Mouse (Mus musculus) neural tube, embryonic 12.5 days (tissue): Measurements from ENCODE around the gene Arl8a. TPM values are rescaled to one million over a fixed set of nuclear protein-coding genes. Genes with fewer than 3 reads are reported as not detected.
"Not testable (repeated sequence)": the region's sequence is repeated elsewhere in the genome, so short reads cannot be mapped to it uniquely, and the experiment has no call there.

Experiments
- ATAC-seq: fragments of 200-750 bp; cut with Nextera tagmentation; 2 replicates; pipeline ENCODE4 v1.8.0; 2017; ENCODE audit warnings: low read depth, mild to moderate bottlenecking, moderate TSS enrichment, moderate library complexity; ENCODE audit not compliant: low FRiP score
- H3K27ac ChIP-seq: fragments of 300-500 bp; sonication (generic); 2 replicates; pipeline ENCODE4 v1.5.1; 2016
- H3K27me3 ChIP-seq: fragments of 300-500 bp; sonication (generic); replicated peaks from 2 replicates; pipeline ENCODE4 v1.6.1; 2016; ENCODE audit warnings: mild to moderate bottlenecking
- H3K36me3 ChIP-seq: fragments of 300-500 bp; sonication (generic); 2 replicates; pipeline ENCODE4 v1.6.1; 2016; ENCODE audit warnings: mild to moderate bottlenecking
- H3K4me1 ChIP-seq: fragments of 300-500 bp; sonication (generic); 2 replicates; pipeline ENCODE4 v1.6.1; 2016
- H3K4me2 ChIP-seq: fragments of 300-500 bp; sonication (generic); replicated peaks from 2 replicates; pipeline ENCODE4 v1.6.1; 2016; ENCODE audit warnings: mild to moderate bottlenecking
- H3K4me3 ChIP-seq: fragments of 300-500 bp; sonication (generic); 2 replicates; pipeline ENCODE4 v1.5.1; 2016
- H3K9ac ChIP-seq: fragments of 300-500 bp; sonication (generic); 2 replicates; pipeline ENCODE4 v1.6.1; 2016; ENCODE audit warnings: mild to moderate bottlenecking
- H3K9me3 ChIP-seq: fragments of 300-500 bp; sonication (generic); 2 replicates; pipeline ENCODE4 v1.6.1; 2016; ENCODE audit warnings: mild to moderate bottlenecking
- whole genome bisulfite sequencing: fragments of 180-500 bp; shearing (Covaris S2); methylation state at CpG from one replicate; pipeline ENCODE4 v1.1.7; 2016; 5-methylcytosine and 5-hydroxymethylcytosine counted together
- polyA plus RNA-seq: library from polyadenylated mRNA; unstranded; fragments of >200 nt; fragmentation: Nextera tagmentation; extraction: Ambion mirVana; gene quantifications from 2 replicates; pipeline ENCODE4 v1.2.1, GENCODE M21; 2016

Gene Arl8a
- polyA plus RNA-seq, 1 experiment from 2014 or later, result 197 TPM

DNA sequence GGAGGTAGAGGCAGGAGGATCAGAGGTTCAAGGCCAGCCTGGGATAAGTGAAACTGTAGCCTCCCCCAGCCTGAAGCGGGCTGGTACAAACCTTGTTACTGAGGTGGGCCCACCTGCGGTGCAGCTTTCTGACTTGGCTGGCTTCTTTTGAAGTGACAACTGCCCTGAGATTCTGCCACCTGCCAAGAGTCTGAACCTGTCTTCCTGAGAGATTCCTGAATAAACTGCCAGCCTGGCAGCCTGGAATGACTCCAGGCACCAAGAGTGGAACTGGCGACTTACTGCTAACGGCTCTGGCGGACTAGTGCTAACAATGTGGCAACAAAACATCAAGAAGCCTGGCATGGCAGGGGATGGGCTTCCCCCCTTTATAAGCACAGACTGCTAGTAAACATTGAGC lies 47.7 kb downstream of the Arl8a start:
- WGBS, result 74% methylated on average over 5 of the region's 5 CpGs
- not testable (repeated sequence) for H3K27ac ChIP-seq, H3K9me3 ChIP-seq, H3K36me3 ChIP-seq, H3K4me2 ChIP-seq, ATAC-seq, H3K27me3 ChIP-seq, H3K9ac ChIP-seq, H3K4me3 ChIP-seq, H3K4me1 ChIP-seq

DNA sequence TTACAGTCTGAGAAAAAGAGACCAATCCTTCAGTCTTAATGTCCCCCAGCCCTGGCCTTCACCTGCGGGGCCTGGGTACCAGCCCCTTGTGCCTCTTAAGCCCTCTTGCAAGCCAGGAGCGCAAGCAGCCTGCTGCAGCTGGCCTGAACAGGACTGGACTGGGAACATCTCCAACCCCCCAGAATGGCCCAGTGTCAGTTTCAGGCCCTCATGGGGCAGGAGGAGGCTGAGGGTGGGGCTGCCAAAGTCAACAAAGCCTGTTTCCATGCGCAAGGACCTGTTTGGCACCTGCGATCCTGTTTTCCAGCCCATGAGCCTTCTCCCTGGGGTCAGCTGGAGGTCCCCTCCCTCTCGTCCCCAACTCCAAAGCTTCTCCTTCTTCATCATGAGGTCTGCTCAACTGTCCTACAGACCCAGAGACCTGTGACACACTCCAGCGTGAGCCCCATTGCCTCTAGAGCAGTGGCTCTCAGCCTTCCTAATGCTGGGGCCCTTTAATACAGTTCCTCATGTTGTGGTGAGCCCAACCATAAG lies 49.4 kb downstream of the Arl8a start:
- H3K27ac ChIP-seq, result no peak overlapping the region
- ATAC-seq, result no peak
- peaks cover 8% of the 10 kb centered on the region for H3K4me1 ChIP-seq
- H3K36me3 ChIP-seq, result no peaks in the 10 kb centered on the region
- no peak overlapping the region for H3K9ac ChIP-seq
- WGBS, result 89% methylated on average over 6 of the region's 6 CpGs
- H3K9me3 ChIP-seq, result no peaks in the 10 kb centered on the region
- H3K27me3 ChIP-seq, result no peaks in the 10 kb centered on the region
- no peak overlapping the region for H3K4me2 ChIP-seq
- no peak overlapping the region for H3K4me3 ChIP-seq

DNA sequence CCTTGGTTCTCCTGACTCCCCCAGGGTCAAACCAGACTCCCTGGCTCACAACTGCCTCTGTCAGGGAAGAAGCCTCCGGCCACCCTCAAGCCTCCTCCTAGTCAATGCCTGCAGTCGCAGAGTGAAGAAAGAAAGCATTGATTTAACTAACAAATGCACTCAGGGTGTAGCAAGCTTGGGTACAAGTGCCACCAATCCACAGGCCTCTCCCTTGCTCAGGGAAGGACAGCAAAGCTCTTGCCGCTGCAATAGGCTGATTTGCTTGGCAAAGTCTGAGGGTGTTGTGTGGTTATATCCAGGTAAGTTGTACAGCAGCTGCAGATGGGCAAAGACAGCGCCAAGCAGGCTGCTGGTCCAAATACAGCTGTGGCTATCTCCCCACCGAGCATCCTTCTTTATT lies 51.8 kb downstream of the Arl8a start:
- Histone ChIP-seq H3K4me2 (no peak overlapping the region; the same call in 1 of the 2 replicates), H3K27me3 (no peaks in the 10 kb centered on the region), H3K4me1 (peaks cover 8% of the 10 kb centered on the region), H3K36me3 (no peaks in the 10 kb centered on the region), H3K9ac (no peak overlapping the region), H3K9me3 (no peaks in the 10 kb centered on the region), H3K4me3 (no peak overlapping the region), H3K27ac (no peak overlapping the region)
- ATAC-seq, result no peak
- WGBS, result 29% methylated on average over 5 of the region's 5 CpGs

DNA sequence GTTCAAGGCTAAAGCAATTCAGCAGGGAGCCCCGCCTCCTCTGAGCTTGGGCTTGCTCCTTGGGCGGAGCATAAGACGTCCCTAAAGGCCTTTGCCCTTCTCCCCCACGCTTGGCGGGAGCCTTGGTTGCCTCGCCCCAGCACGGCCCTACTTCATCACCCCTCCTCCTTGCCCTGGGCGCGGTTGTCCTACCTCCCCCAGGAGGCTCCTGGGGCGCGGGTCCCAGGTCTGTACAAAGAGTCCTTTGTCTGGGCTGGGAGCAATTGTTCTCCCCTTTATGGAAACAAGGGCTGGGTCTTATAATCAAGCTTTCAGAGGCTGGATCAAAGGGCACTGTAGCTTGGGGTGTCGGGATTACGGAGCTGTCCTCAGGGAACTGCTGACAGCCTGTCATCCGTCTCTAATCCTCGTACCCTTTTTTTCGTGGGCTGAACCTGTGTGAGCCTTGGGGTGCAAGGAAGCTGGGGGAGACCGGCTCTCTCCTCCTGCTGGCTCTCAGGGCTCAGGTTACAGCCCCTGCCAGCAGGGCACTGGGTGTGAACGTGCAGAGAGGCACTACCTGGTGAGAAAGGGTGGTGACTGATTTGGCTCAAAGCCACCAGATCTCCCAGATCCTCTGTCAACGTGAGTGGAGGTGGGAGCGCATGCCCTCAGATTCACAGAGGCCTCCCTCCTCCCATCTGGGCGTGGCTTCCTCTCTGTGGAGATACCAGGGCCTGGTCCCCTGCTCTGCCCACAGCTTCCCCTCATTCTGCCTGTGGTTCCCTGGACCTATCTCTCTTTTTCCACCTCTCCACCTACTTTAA lies 52.6 kb downstream of the Arl8a start:
- no peaks in the 10 kb centered on the region for H3K36me3 ChIP-seq
- peak overlapping the region; percentile 54 for H3K4me2 ChIP-seq
- H3K27me3 ChIP-seq, result no peaks in the 10 kb centered on the region
- peaks cover 8% of the 10 kb centered on the region for H3K4me1 ChIP-seq
- no peak overlapping the region for H3K27ac ChIP-seq
- 2% methylated on average over 21 of the region's 21 CpGs for WGBS
- peak; percentile 63; the same call in 1 of the 2 replicates for ATAC-seq
- H3K4me3 ChIP-seq, result no peak overlapping the region
- H3K9ac ChIP-seq, result peak overlapping the region; percentile 35; the same call in 1 of the 2 replicates
- H3K9me3 ChIP-seq, result no peaks in the 10 kb centered on the region

DNA sequence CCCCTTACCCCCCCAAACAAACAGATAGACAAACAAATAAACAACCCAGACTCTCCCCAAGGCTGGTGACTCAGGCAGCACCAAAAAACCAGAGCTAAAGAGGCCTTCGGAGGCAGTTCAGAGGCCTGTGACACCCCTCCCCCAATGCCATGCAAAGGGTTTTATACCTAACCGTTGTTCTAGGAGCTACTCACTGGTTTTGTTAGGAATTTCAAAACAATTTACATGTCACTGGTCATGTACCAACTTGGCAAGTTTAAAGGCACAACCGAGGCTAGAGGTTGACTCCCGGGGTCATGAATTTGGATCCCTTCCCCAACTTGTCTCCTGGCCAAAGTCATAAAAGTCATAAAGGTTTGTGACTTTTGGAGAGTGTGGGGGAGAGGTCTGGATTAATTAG lies 53.8 kb downstream of the Arl8a start:
- no peak overlapping the region for H3K4me3 ChIP-seq
- no peak overlapping the region for H3K9ac ChIP-seq
- no peak overlapping the region for H3K4me2 ChIP-seq
- no peaks in the 10 kb centered on the region for H3K36me3 ChIP-seq
- no peaks in the 10 kb centered on the region for H3K27me3 ChIP-seq
- H3K4me1 ChIP-seq, result peaks cover 8% of the 10 kb centered on the region
- H3K9me3 ChIP-seq, result no peaks in the 10 kb centered on the region
- no peak overlapping the region for H3K27ac ChIP-seq
- 69% methylated on average over 4 of the region's 4 CpGs for WGBS
- no peak for ATAC-seq

DNA sequence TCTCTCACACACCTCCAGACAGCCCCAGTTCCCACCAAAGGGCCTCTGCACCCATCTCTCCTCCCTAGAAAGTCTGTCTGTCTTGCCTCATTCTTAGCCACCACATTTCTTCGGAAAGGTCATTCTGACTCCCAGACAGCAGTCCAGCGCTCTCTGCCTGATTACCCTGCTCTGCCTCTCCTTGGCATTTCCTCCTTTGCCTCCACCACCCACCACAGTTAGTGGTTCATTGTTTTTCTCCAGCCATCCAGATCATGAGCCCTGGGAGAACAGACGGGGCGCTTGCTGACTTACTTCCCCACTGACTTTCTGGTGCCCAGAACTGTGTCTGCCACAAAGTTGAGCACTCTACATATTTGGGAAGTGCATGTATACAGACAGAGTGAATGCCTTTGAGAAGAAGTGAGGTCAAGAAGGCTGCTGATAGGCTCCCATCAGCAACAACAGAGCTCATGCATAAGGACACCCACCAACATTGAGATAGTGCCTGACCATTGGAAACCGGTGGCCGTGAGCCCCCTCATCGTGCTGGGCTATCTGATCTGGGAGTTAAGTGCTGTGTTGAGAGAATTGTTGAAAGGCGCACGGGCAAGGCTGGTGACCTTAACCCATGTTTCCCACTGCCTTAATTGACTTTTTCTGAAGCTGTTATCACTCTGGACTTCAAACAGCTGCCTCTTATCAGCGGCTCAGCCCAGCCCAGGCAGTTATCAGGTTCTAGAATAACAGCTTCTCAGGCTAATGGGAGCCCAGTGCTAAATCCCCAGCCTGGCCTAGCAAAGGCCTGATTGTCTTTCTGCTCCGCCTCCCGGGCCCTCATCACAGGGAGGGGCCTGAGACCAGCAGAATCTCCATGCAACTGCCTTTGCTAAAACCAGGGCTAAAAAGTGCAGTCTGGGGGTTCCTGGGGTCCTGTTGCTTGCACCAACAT lies 57.8 kb downstream of the Arl8a start:
- H3K9ac ChIP-seq, result no peak overlapping the region
- no peaks in the 10 kb centered on the region for H3K9me3 ChIP-seq
- H3K36me3 ChIP-seq, result no peaks in the 10 kb centered on the region
- no peak overlapping the region for H3K4me3 ChIP-seq
- 34% methylated on average over 12 of the region's 12 CpGs for WGBS
- peaks cover under 1% of the 10 kb centered on the region for H3K4me1 ChIP-seq
- no peaks in the 10 kb centered on the region for H3K27me3 ChIP-seq
- no peak for ATAC-seq
- no peak overlapping the region for H3K27ac ChIP-seq
- no peak overlapping the region for H3K4me2 ChIP-seq

DNA sequence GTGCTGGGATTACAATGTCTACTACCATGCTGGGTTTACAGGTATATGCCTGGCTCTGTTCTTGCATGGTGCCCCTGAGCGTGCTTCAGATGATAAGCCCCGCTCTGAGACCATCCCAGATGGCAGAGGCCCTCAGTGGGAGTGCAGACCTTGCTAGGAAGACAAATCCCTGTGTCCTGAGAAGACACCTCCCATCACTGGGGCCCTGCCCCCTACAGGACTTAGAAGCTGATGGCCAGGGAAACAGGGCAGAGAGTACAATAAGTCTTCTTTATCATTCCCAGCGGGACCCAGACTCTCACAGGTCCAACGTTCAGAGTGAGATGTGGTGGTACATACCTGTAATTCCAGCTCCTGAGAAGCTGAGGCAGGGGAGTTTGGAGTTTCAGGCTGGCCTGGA lies 58.6 kb downstream of the Arl8a start:
- Histone ChIP-seq H3K9ac (no peak overlapping the region), H3K9me3 (no peaks in the 10 kb centered on the region), H3K27ac (no peak overlapping the region), H3K4me3 (no peak overlapping the region), H3K36me3 (no peaks in the 10 kb centered on the region), H3K27me3 (no peaks in the 10 kb centered on the region), H3K4me2 (no peak overlapping the region), H3K4me1 (no peaks in the 10 kb centered on the region)
- no peak for ATAC-seq
- 56% methylated on average over 4 of the region's 4 CpGs for WGBS

Other genes with a start within 250 kb of the Arl8a start
- 11.3 and 11.8 TPM in 2 replicates for gene Ppp1r12b, start 190.9 kb upstream of the Arl8a start, polyA plus RNA-seq
- gene Ube2t, start 184.3 kb upstream of the Arl8a start, polyA plus RNA-seq, result 27.7 and 30.3 TPM in 2 replicates
- 0.96 and 1.1 TPM in 2 replicates for gene Lgr6, start 41.5 kb upstream of the Arl8a start, polyA plus RNA-seq
- 1.1 and 1.2 TPM in 2 replicates for gene Ptpn7, start 14.1 kb upstream of the Arl8a start, polyA plus RNA-seq
- 0.11 and 0.16 TPM in 2 replicates for gene Gpr37l1, start 20.9 kb downstream of the Arl8a start, polyA plus RNA-seq
- gene Elf3, start 111.7 kb downstream of the Arl8a start, polyA plus RNA-seq, result 0.60 and 0.89 TPM in 2 replicates
- 102 and 106 TPM in 2 replicates for gene Rnpep, start 137.3 kb downstream of the Arl8a start, polyA plus RNA-seq
- 158 and 172 TPM in 2 replicates for gene Timm17a, start 167.0 kb downstream of the Arl8a start, polyA plus RNA-seq
- gene Lmod1, start 178.0 kb downstream of the Arl8a start, polyA plus RNA-seq, result 0.37 and 0.49 TPM in 2 replicates
- 72.1 and 75.5 TPM in 2 replicates for gene Shisa4, start 228.4 kb downstream of the Arl8a start, polyA plus RNA-seq